Mouse (Mus musculus) mesoderm, embryonic 11.5 days (tissue): Measurements from ENCODE around the gene Ppm1n.
"Not testable (repeated sequence)": the region's sequence is repeated elsewhere in the genome, so short reads cannot be mapped to it uniquely, and the experiment has no call there.

Experiments
- DNase-seq: peaks from one replicate; pipeline ENCODE4 v3.0.0-alpha.2; 2012; ENCODE audit warnings: low read depth, low spot score

The Ppm1n gene

DNA sequence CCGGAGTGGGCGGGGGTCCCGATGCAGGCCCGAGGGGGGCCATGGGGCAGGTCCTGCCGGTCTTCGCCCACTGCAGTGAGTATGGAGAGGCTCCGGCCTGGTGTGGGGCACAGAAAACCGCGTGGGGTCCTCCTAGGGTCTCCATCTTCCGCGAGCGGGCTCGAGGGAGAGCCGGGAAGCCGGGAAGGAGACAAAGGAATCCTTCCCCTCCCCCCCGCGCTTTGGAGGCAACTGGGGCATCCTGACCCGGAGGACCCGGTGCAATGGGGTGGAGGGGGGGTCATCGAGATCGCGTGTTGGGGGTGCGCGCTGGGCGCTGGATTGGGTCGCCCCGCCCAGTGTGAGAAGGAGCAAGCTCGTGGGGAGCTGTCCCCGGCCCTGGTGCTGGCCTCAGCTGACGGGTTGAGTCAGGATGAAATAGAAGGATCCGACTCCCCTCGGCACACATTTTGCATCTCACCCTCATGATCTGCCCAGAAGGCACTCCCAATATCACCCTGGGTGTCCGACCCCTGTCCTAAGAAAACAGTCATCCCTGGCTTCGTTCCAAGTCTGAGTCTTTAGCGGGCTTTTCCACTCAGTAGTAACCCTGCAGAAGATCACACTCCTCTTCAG is 3.0 kb upstream of the Ppm1n start:
- peak; percentile 65 for DNase-seq

DNA sequence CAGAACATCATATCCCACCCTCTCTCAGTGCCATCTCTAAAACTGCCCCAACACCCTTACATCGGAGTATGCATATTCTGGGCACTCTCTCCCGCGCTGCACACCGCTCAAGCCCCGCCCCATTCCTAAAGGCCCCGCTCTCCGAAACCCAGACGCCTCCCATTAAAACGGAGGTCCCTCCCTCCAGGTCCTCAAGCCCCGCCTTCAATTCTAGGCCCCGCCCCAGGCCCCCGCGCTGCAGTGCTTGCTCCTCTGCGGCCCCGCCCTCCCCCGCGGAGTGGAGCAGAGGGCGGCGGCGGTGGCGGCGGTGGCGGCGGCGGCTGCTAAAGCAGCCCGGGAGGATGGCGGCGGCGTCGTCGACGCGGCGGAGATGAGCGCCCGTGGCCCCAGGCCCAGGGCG is 2.5 kb upstream of the Ppm1n start, which contains the start of gene Rtn2:
Gene Rtn2, plus strand, starts transcription at position 240 of the 400 bp plus-strand sequence.
- DNase-seq, result peak; percentile 87

DNA sequence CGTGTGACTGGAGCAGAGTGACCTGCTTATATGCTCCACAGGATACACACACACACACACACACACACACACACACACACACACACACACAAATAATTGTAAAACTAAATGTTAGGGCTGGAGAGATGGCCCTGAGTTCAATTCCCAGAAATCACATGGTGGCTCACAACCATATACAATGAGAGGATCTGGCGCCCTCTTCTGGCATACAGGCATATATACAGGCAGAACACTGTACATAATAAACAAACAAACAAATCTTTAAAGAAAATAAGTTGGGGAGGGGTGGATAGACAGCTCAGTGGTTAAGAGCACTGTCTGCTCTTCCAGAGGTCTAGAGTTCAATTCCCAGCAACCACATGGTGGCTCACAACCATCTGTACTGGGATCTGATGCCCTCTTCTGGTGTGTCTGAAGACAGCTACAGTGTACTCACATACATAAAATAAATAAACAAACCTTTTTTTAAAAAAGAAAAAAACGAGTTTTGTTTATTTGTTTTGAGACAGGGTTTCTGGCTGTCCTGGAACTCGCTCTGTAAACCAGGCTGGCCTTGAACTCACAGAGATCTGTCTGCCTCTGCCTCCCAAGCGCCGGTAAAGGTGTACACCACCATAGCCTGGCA is 1.9 kb upstream of the Ppm1n start:
- DNase-seq, result not testable (repeated sequence)

DNA sequence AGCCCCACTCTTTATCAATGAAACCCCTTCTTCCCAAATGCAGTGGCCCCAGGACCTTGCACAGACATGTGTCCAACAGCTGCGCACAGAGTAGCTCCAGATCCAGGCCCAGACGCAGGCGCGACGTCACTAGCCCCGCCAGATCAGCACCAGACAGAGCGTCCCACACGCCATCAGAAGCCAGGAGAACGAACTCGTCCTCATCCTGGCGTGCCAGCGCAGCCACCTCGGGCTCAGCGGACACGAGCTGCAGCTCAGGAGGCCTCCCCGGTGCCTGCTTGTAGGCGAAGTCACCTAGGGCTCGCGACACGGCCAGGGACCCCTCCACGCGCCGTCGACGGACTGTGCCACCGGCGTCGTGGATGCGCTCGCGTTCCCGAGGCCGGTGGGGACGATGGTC is 812 bp downstream of the Ppm1n start:
- DNase-seq, result no peak

DNA sequence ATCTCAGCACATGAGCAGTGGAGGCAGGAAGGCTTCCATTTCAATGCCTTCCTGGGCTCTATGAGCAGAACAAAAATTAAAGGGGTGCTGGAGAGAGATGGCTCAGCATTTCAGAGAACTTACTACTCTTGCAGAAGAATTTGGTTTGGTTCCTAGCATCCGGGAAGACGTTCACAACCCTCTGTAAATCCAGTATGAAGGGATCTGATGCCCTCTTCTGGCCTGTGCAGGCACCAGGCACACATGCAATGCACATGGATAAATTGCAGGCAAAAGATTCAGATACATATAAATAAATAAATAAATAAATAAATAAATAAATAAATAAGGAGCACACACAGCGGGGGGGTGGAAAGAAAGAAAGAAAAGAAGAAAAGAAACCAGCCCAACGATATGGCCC is 3.6 kb downstream of the Ppm1n start:
- DNase-seq, result no peak

DNA sequence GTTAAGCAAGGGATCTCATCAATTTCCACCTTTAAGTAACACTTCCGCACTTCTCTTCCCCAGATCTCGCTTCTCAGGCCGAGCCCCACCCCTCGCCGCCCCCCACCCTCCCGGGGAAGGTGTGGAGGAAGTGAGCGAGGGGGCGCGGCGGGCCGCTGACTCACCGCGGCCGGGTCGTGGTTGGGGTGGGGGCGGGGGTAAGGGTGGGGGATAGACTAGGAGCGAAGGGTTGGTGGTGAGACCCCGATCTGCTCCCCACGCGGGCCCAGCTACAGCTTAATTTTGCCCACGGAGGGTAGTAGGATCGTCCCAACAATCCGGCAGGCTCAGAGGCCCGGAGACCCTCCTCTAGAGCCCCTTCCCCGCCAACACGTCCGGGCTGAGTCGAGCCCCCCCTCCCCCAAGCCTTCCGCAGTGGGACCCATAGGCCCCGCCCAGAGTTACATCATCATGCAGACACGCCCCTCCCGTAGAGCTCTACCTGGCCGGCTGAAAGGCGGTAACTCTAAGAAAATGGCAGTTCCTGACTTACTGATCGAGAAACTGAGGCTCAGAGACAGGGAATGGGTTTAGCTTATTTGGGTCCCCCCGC is 7.6 kb downstream of the Ppm1n start:
- DNase-seq, result peak; percentile 69

DNA sequence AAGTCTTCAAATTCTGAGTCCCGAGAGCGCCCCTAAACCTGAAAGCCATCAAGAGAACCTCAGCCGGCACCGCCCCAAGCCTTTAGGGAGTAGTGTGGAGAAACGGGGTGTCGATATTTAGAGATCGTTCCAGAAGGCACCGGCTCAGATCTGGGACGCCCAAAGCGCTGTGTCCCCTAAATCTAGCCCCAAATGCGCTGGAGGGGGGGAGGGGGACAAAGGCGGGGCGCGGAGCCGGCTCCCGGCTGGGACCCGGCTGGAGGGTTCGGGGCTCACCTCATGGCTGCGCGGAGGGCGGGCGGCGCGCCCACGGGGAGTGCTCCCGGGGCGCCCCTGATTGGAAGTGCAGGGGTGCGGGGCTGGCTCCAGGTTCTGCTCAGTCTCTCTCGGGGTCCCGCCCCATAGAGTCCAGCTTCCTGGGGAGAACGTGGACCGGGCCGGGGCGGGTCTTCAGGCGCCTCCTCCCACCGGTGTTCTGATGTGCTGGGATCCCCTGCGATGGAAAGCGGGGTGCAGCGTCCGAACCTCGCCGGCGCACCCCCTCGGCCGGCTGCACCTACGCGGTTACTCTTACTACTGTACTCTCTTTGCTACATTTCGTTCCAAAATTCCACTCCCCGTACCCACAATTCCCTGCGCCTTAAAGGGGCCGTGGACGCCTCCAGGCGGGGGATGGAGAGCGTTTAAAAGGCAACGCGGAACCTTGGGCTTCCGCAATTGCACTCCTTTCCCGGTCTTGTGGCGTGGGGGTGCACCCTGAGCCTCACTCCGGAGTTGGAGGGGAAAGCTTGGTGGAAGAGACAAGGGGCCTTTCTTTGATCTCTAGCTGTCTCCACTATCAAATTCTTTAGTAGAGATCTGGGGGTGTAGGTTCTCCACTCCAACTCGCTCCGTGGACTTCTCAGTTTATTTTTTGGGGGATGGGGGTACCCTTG is 8.4 kb downstream of the Ppm1n start, which contains the start of gene Vasp:
Gene Vasp, minus strand, starts transcription at position 580 of the 935 bp plus-strand sequence.
- DNase-seq, result peak; percentile 83

DNA sequence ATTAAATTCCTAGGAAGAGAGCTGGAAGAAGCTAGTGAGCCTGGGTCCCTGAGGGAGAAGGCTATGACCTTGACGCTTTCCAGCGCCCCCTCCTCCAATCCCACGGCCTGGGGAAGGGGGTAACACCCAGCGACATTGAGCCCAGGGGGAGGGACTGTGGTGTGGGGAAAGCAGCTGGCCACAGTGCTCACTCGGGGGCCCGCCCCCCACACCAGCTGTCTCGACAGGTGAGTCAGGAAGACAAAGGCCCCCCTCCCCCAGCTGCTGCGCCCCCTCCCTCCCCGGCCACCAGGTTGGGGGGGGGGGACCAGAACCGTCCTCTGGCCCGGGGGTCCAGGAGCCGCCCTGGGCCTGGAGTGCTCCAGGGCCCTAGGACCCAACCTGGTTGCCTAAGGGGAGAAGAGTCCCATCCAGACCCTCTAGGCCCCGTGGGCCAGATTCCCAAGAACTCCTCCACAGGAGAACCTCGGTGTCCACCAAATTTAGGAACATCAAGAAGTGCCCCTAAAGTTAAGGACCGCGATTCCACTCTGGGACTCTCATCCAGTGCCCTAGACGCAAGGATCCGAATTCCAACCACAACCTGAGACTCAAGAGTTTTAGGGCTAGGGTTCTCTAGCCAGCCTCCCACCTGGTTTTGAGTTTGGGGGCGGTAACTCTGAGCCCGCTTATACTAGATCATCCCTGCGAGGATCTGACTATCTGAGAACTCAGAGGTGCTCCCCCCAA is 9.2 kb downstream of the Ppm1n start:
- DNase-seq, result no peak

DNA sequence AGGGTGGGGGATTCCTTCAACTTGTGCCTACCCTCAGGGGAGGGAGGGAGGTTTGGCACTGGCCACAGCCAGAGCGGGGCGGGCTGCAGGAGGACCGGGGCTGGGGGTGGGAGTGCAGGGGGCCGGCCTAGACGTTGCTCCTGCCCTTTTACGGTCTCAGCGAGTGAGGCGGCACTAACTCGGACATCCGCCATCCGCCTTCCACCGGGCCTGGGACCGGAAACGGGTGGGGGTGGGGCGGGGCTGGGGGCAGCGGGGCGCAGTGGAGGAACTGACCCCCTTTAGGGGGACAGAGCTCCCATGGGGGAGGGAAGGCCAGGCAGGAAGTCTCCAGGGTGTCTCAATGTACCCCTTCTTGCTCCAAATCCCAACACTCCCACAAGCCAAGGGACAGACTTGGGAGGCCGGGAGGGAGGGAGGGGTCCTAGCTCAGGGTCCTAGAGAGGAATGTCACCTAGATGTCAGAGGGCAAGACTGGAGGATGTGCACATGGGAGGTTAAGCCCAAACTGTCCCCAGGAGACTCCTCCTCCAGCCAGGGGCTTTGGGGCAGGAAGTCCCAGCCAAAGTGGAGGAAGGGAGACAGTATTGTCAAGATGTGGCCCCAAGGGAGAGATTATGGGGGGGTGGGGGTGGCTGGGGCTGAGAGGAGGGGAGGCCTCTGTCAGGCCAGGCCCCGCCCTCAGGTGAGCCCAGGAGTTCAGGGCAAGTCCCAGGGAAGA is 10.0 kb downstream of the Ppm1n start:
- DNase-seq, result no peak

DNA sequence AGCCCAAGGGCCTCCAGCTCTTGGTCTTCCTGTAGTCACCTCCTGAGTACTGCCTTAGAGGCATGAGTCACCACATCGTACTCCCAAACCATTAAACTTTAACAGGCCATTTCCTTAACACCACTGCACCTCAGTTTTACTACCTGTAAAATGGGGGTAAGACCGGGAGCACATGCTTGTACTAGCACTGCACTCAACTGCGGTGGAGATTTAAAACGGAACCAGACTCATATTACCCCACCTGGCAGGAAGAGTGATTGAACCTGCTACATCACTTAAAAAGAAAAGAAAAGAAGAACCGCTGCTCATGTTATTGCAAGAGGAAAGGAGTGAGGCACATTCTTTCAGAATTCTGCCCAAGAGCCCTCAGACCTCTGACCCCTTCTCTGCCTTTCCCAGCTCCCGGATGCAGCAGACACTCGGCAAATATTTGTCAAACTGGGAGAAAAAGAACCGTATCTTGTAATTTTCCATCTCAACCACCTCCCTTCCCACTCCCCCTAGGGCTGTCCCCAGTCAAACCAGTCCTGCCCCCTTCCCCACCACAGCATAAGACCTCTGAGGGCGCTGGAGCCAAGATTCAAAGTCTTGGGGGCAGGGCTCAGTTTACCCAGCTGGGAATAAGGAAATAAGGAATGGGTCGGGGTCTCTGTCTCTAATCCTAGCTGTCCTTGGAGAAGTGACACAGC is 10.7 kb downstream of the Ppm1n start:
- DNase-seq, result no peak

DNA sequence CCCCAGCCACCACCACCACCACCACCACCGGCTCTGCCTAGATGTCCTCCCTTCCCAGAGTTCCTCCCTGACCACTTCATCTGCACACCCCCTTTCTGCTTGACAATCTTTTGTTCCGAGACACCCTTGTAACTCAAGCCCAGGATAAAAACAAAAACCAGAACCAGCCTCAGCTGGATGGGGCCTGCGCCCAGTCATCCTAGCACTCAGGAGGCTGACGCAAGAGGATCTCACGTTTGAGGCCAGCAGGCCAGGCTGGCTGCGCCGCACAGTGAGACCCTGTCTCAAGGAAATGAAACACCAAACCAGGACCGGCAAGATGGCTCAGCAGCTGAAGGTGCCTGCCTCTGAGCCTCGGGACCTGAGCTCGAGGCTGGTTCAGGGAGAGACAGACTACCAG is 12.8 kb downstream of the Ppm1n start:
- no peak for DNase-seq

DNA sequence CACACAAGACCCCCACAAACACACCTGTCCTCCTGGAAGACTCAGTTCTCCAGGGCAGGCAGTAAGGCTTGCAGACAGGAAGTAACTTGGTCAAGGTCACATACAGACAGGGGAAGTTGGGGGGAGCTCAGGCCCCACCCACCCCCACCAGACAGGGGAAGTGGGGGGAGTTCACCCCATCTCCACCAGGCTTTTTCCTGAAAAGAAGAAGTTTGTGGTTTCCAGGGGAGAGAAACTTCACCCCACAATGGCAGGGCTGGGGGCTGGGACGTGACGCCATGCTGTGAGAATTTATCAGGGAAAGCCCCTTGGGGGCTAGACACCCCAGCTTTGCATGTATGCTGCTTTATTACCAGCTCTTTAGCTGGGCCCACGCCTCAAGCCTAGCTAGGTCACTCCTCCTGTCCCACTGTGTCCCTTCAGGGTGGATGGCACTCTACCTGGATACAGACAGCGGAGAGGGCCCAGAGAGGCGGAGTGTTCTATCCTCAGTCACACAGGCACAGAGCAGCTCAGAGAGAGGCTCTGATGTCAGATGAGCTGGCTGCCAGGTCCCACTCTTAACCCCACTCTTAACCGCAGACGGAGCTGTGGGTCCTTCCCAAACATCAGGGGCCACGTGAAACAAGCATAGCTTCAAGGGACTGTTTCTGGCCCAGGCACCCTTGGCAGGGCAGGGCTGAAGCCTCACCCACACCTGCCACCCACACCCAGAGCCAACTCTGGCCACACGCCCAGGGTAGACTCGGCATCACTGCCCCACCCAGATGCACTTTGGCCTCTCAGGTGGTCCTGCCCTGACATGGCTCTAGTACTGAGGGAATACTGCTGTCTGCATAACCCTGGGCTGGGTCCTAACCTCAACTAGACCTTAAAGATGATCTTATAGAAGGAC is 13.7 kb downstream of the Ppm1n start:
- DNase-seq, result no peak

DNA sequence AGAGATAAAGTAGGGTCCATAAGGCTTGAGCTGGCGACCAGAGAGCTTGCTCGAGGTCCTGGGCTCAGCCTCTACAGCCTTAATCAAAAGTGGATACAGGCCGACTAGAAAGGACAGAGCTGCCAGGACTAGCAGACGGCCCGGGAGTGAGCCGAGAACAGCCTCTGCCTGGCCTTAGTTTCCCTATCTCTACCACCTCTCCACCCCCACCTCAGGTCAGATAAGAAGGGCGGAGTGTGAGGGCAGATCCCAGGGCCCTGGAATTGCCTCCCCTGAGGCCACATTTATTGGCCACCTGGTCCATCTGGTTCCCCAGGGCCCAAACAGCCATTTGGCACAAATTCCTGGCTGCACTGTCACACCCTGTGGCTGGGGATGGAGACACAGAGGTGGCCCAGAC is 14.7 kb downstream of the Ppm1n start:
- DNase-seq, result no peak

DNA sequence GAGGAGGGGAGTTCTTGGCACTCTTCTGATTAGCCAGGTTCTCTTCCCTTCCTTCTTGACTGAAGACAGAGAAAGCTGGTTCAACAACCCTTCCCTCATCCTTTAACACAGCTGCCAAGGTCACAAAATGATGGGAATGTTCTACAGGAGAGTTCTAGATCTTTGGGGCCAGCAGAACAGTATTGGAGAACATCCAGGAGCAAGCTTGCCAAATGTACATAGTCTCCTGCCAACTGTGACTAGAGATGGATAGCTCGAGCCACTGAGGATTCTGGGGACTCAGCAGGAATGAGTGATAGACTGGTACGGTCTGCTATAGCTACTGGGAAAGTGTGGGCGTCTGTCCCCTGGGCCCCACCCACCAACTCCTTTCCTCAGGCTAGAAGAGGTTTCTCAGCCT is 21.5 kb downstream of the Ppm1n start:
- DNase-seq, result no peak

DNA sequence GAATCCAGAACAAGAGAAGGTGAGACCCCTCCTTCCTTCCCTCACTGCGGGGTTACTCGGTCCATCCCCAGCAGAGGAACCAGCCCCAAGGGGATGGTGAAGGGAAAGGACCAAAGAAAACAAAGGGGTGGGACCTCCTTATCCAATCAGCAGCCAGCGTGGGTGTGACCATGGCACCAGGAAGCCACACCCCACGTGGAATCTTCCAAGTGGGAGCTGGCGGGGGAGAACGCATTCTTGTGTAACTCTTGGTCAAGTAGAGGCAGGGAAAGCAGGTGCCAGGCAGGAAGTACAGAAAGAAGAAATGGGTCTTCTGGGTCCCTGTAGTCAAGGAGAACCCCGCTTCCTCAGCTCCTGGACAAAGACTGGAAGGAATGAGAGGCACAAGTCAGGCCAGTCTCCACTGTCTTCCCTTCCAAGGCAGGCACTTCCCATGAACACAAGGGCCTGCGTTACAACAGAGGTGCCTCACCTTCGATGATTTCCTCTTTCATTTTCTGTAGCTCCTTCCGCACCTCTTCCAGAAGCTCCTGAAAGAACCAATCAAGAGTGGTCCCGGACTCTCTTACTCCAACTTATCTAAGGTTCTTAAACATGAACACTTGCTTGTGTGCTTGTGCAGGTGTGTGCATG is 22.4 kb downstream of the Ppm1n start:
- peak; percentile 79 for DNase-seq

DNA sequence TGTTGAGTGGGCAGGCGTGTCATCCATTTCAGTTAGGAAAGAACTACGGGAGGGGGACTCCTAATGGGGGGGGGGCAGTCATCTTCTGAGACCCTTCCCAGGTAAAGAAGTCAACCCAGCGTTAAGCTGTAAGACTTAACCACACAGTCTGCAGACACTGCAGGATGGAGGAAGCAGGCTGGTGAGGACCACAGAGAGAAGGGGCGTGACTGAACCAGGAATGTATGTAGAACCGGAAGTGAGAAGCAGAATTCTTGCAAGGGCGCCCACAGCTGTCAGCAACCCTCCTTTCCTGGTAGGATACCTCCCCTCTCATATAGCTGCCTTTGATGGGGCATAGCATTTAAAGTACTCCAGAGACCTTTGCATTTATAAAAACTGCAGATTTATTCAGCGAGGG is 23.3 kb downstream of the Ppm1n start:
- DNase-seq, result no peak

DNA sequence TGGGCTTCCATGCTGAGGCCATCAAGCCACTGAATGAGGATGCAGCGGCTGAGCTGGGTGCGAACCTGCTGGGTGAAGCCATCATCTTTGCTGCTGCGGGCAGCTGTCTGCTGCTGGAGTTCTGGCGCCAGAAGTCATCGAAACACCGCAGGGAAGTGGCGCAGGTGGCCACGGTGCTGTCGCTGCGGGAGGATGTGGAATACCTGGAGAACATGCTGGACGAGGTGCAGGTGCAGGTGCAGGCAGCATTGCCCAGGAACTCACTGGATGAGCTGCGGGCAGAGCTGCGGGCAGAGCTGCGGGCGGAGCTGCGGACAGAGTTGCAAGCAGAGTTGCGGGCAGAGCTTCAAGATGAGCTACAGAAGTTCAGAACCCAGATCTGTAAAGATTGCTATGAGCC is 24.5 kb downstream of the Ppm1n start:
- DNase-seq, result no peak

DNA sequence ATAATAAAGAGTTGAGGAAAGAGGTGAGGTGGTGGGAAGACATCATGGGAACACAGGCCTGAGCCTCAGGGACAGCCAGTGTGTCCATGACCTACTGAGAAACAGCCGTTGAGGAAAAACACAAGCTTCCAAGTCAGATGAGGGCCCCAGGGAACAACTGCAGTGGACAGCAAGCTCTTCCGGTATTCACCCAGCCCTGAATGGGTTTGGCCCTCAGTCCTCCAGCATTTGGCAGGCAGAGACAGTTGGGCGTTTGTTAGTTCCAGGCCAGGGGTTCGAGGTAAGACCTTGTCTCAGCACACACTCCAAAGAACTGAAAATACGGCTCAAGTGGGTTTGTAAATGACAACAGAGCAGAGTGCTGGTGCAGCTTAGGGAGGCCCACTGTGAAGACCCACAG is 26.4 kb downstream of the Ppm1n start:
- no peak for DNase-seq

DNA sequence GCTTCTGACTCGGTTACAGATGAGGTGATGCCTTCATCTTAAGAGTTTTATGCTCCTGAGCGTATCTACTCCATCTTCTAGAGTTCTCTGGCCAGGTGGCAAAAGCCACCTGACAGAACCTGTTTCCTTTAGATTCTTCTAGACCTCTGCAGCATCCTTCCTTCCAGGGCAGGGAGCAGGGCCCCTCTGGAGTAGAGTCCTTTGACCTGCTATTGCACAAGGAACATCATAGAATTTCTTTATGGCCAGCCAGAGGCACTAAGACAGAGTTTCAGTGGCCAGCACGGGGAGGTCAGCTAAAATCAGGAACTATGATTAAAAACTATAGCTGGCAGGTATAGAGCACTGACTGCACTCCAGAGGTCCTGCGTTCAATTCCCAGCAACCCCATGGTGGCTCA is 27.8 kb downstream of the Ppm1n start:
- DNase-seq, result no peak
